Mouse (Mus musculus) layer of hippocampus, adult 8-10 months (tissue): ENCODE data around the gene Hoxb1. TPM values are rescaled to one million over a fixed set of nuclear protein-coding genes. Genes with fewer than 3 reads are reported as not detected.

ENCODE experiments used
- DNase-seq, 2 experiments: peaks; one replicate each; pipeline ENCODE4 v3.0.0; 2022; ENCODE audit warnings: low spot score in 2 of 2
- total RNA-seq, 4 experiments: library from RNA; stranded (reverse); gene quantifications; 2 replicates each; pipeline ENCODE4 v1.2.4; 2022

The Hoxb1 gene
- total RNA-seq, 4 experiments from 2014 or later, result not detected

DNA sequence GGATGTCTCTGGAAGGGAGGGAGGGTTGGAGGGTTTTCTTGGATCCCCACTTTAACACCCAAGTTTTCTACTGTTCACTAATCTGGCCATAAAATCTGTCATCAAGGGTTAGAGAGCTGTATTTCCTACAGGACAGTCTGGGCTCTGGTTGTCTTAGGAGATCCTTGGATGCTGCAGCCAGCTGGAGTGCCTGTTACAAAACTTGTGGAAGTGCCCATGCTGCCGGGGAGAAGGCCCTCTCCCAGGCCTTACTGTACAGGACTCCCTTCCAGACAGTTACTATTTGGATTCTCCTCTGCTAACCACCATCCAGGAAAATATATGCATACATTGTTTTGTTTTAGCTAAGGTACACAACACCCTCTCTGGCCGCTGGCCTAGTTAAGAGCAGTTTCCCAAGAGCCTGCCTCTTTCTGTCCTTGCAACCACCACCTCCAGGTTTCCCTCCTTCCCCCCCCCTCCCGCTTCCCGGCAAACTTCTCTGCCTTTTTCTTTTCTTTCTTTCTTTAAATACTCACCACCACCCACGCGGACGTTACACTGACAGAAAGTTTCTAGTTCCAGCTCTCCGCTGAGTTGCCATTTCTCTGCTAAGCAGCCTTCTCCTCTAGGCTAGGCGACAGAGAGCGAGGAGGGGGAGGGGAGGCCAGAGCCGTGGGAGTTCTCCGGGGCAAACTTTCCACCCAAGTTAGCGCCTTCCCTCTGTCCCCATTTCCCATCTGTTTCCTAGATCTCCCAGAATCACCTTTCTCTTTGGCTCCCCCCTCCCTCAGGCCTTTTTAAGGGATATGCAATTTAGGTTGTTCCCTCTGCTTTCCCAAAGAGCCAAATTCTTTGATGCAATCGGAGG is 15.8 kb upstream of the Hoxb1 start:
- no peak for DNase-seq

GRCm38 (mm10) chr11:96350341-96350624 is 15.3 kb upstream of the Hoxb1 start, which contains the start of gene Hoxb2:
Hoxb2 (plus strand) TSS chr11:96350525.
- DNase-seq, result no peak

DNA sequence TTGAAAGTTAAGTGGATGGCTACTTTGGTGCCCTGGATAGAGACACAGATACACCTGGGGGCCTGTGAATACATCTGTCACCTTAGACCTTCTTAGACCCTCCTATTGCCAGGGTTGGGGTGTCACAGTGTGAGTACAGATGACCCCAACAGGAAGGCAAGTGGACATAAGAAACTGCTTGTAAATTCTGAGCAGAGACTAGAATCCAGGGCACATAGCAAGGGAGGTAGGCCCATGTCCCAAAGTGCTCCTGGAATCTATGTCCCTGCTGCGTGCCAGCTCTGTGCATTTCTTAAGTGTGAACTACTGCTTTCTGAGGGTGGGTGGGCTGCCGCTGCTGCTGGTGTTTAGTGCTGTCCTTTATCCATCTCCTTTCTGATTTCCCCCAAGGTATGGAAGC is 14.8 kb upstream of the Hoxb1 start:
- DNase-seq, result no peak

DNA sequence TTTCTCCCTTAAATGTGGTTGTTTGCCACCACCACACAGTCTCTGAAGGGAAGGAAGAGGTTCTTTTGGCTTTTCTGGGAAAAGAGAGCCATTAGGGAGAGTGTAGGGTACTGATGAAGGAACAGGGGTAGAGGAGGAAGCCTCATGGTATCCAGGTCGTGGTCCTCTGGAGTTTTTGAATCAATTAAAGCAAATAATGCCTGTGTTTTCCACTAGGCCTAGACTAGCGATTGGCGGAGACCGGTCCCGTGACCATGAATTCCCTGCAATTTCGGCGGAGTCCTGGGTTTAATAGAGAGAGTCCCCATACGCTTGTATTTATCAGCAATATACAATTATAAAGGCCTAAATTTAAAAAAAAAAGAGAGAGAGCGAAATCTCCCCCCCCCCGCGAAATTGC is 14.2 kb upstream of the Hoxb1 start:
- DNase-seq, result no peak

- no peak for DNase-seq
Observed at GRCm38 (mm10) chr11:96351831-96352230, 13.7 kb upstream of the Hoxb1 start.

DNA sequence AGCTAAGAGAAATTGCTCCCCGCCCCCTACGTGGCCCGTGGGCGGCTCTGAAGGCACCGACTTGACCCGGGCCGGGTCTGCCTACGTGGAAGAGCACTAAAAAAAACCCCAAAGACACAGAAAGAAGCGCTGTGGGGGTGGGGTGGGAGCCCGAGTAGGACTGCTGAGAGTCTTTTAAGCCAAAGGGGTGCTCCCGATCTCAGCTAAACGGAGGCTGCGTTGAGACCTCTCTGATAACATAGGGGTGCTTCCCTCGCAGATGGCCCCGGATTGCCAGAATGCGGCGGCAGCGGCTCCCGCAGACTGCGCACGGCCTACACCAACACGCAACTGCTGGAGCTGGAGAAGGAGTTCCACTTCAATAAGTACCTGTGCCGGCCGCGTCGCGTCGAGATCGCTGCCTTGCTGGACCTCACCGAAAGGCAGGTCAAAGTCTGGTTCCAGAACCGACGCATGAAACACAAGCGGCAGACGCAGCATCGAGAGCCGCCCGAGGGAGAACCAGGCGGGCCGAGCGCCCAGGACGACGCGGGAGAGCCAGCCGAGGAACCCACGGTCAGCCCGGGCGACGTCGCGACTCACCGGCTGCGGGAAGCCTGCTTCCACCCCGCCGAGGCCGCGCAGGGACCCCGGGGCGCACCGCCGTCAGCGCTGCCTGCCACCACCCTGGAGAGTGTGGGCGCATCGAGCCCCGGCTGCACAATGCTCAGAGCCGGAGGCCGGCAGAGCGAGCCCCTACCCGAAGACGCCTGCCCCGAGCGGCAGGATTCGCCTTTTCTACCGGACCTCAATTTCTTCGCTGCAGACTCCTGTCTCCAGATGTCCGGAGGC is 12.6 kb upstream of the Hoxb1 start:
- DNase-seq, result no peak

DNA sequence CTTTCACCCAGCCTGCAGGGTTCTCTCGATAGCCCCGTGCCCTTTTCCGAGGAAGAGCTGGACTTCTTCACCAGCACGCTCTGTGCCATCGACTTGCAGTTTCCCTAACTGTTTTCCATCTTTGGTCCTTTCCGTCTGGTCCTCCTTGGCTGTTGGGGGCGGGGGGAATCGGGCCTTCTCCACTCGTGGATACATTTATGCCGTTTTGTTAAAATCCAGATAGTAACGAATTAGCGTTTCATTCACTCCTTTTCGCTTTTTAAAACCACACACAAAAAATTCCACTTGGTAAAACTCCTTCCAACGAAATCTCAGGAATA is 12.1 kb upstream of the Hoxb1 start:
- DNase-seq, result no peak

- DNase-seq, result no peak
Observed at GRCm38 (mm10) chr11:96353939-96354338, 11.6 kb upstream of the Hoxb1 start.

GRCm38 (mm10) chr11:96354376-96354775 is 11.2 kb upstream of the Hoxb1 start:
- DNase-seq, result no peak

GRCm38 (mm10) chr11:96354801-96355311 is 10.7 kb upstream of the Hoxb1 start:
- no peak for DNase-seq

- no peak for DNase-seq
Observed at GRCm38 (mm10) chr11:96363807-96364206, 1.7 kb upstream of the Hoxb1 start.

DNA sequence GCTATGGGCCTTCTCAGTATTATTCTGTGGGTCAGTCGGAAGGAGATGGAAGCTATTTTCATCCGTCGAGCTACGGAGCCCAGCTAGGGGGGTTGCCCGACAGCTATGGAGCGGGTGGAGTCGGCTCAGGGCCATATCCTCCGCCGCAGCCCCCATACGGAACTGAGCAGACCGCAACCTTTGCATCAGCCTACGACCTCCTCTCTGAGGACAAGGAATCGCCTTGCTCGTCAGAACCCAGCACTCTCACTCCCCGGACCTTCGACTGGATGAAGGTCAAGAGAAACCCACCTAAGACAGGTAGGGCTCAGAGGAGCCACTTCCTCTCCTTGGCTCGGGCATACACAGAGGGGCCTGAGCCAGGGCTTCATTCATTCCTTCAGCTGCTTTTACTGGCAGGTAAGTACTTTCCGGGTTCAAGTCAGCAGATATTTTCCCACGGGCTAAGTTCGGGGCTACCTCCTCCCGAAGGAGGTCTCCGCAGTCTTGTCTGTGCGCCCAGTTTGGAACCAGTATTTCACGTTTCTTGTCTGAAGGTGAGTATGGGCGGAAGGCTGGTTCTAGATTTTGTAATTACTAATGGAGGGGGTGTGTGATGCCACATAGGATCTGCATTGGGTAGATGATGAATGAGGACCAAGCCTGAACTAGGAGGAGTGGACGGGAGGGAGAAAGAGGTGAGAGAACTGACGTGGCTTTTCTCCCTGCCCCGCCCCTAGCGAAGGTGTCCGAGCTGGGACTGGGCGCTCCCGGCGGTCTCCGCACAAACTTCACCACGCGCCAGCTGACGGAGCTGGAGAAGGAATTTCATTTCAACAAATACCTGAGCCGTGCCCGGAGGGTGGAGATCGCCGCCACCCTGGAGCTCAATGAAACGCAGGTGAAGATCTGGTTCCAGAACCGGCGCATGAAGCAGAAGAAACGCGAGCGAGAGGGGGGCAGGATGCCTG is 815 bp downstream of the Hoxb1 start:
- no peak for DNase-seq

GRCm38 (mm10) chr11:96367141-96367540 is 1.6 kb downstream of the Hoxb1 start:
- DNase-seq, result no peak

DNA sequence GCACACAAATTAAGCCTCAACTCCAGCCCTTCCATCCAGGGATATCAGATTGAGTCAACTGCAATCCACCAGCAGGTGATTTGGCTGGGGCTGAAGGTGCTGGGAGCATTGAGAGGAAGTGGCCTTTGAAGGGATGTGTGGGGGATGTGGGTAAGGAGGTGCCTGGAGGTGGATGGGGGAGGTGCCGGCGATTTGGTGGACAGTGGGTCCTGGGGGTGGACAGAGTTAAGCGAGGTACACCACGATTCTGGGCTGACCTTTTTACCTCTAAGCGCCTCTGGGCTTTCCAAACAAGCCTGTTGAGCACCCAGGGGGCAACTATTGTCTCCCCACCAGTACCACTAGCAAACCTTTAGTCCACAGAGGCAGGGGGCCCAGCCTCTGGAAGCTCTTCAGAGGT is 3.1 kb downstream of the Hoxb1 start:
- DNase-seq, result no peak

GRCm38 (mm10) chr11:96369140-96369539 is 3.6 kb downstream of the Hoxb1 start:
- DNase-seq, result no peak

DNA sequence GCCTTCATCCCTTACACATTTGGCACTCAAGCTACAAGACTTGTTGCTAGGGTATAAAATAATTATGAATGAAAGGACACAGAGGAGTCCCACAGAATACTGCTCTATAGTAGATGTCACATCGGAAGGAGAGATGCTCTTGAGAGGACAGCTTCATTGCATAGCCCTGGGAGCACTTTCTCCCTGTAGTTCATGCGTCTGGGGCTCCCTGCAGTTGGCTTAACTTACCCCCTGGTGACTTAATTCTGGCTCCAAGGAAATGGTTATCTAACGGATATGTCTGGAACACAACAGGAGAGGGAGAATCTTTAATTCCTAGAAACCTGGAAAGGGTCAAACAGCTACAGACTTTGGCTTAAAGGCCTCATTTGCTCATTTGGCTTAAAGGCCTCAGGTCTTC is 6.2 kb downstream of the Hoxb1 start:
- DNase-seq, result no peak

GRCm38 (mm10) chr11:96372519-96372918 is 7.0 kb downstream of the Hoxb1 start:
- no peak for DNase-seq

DNA sequence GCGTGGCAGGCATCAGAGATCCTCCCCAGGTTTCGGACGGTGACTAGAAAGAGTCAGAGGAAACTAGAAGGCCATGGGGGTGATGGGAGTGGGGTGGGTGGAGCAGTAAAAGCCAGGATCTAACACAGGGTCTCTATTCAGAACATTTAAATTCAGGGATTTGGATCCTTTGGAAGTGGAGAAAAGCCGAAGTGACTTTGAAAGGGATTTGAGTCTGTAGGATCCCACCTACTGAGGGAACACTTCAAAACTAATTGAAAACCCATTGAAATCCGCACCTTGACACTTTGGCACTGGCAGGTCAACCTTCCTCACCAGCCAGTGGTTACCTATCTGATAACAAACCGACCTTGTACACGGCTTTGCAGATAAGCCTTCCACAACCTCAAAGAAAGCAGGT is 9.3 kb downstream of the Hoxb1 start:
- DNase-seq, result no peak

GRCm38 (mm10) chr11:96383381-96383780 is 17.8 kb downstream of the Hoxb1 start:
- DNase-seq, result no peak

- no peak for DNase-seq
Observed at GRCm38 (mm10) chr11:96387635-96388034, 22.1 kb downstream of the Hoxb1 start.

- no peak for DNase-seq
Observed at GRCm38 (mm10) chr11:96396772-96397626, 31.4 kb downstream of the Hoxb1 start.
